Mouse (Mus musculus) spleen, postnatal 4 days (tissue): ENCODE data around the gene Surf2.
A peak's percentile ranks its signal among the peaks of the same experiment; 100 is the strongest.
"Not testable (repeated sequence)": the region's sequence is repeated elsewhere in the genome, so short reads cannot be mapped to it uniquely, and the experiment has no call there.

Experiments
- DNase-seq, 2 experiments: peaks; one replicate each; pipeline ENCODE4 v3.0.0; 2022; ENCODE audit warnings: low spot score in 2 of 2

The Surf2 gene

GRCm38 (mm10) chr2:26915927-26916728 lies at the start of gene Surf2, which contains the start of gene Surf1:
TSS of gene Surf2 (plus strand) at chr2:26916367.
TSS of gene Surf1 (minus strand) at chr2:26916530.
- DNase-seq: peak; percentile 72 to 86

- no peak for DNase-seq
Observed at GRCm38 (mm10) chr2:26870666-26871065, 45.5 kb upstream of the Surf2 start.

- no peak for DNase-seq
Observed at GRCm38 (mm10) chr2:26878571-26878970, 37.6 kb upstream of the Surf2 start.

GRCm38 (mm10) chr2:26885541-26885940 lies 30.6 kb upstream of the Surf2 start:
- DNase-seq: not testable (repeated sequence)

GRCm38 (mm10) chr2:26886170-26886569 lies 30.0 kb upstream of the Surf2 start:
- DNase-seq: not testable (repeated sequence)

GRCm38 (mm10) chr2:26895898-26896297 lies 20.3 kb upstream of the Surf2 start:
- no peak for DNase-seq

- no peak for DNase-seq
Observed at GRCm38 (mm10) chr2:26900731-26901130, 15.4 kb upstream of the Surf2 start.

- DNase-seq: no peak
Observed at GRCm38 (mm10) chr2:26901834-26902400, 14.2 kb upstream of the Surf2 start.

- peak; percentile 89 to 94 for DNase-seq
Observed at GRCm38 (mm10) chr2:26902467-26903220, 13.5 kb upstream of the Surf2 start, which contains the start of gene Surf6. TSS of gene Surf6 (minus strand) at chr2:26902879.

- no peak for DNase-seq
Observed at GRCm38 (mm10) chr2:26903311-26903710, 12.9 kb upstream of the Surf2 start.

- no peak for DNase-seq
Observed at GRCm38 (mm10) chr2:26905936-26906335, 10.2 kb upstream of the Surf2 start.

- no peak for DNase-seq
Observed at GRCm38 (mm10) chr2:26906431-26906830, 9.7 kb upstream of the Surf2 start.

GRCm38 (mm10) chr2:26907109-26907508 lies 9.1 kb upstream of the Surf2 start:
- peak; percentile 55 to 80 for DNase-seq

GRCm38 (mm10) chr2:26908710-26909386 lies 7.3 kb upstream of the Surf2 start:
- no peak for DNase-seq

- DNase-seq: no peak
Observed at GRCm38 (mm10) chr2:26909387-26909784, 6.8 kb upstream of the Surf2 start.

GRCm38 (mm10) chr2:26910124-26910993 lies 5.8 kb upstream of the Surf2 start, which contains the start of the genes Med22 and Rpl7a:
TSS of gene Med22 (minus strand) at chr2:26910677.
TSS of gene Rpl7a (plus strand) at chr2:26910764.
- DNase-seq: peak; percentile 100

- peak; percentile 64 to 87 for DNase-seq
Observed at GRCm38 (mm10) chr2:26910994-26911765, 5.0 kb upstream of the Surf2 start.

GRCm38 (mm10) chr2:26912253-26912770 lies 3.9 kb upstream of the Surf2 start:
- no peak for DNase-seq

- no peak for DNase-seq
Observed at GRCm38 (mm10) chr2:26913416-26914147, 2.6 kb upstream of the Surf2 start.
